Mouse (Mus musculus): ENCODE measurements around the gene Bnip3. TPM values are rescaled to one million over a fixed set of nuclear protein-coding genes. Genes with fewer than 3 reads are reported as not detected.

Gene Bnip3
- total RNA-seq, 2 experiments from 2014 or later, result 57.0 to 58.0 TPM

GRCm38 (mm10) chr7:138907043-138907442 is 2.3 kb downstream of the Bnip3 start:
- intact Hi-C loops (cut with DNase I), result no loop called here

DNA sequence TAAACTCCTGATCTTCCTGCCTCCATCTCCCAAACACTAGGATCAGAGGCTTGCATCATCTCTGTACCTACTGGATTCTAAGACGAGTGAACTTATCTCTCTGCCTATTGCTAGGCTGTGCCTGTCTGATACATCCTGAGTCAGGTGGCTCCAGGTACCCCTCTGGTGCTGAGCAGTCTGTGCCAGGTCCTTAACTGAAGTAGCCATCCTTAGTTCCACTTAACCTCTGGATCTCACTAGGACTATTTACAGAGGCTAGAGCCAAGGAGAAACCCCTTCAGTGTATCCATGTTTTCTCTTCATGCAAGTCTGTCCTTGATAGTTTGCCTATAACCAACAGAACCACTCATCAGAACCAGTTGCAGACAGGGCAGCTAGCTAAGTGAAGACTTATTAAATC is 2.9 kb downstream of the Bnip3 start:
- intact Hi-C loops (cut with DNase I), result no loop called here
- DNase-seq, result no peak

More at GRCm38 (mm10) chr7:138907043-138907442, 2.3 kb downstream of the Bnip3 start:
- DNase-seq, result no peak

DNA sequence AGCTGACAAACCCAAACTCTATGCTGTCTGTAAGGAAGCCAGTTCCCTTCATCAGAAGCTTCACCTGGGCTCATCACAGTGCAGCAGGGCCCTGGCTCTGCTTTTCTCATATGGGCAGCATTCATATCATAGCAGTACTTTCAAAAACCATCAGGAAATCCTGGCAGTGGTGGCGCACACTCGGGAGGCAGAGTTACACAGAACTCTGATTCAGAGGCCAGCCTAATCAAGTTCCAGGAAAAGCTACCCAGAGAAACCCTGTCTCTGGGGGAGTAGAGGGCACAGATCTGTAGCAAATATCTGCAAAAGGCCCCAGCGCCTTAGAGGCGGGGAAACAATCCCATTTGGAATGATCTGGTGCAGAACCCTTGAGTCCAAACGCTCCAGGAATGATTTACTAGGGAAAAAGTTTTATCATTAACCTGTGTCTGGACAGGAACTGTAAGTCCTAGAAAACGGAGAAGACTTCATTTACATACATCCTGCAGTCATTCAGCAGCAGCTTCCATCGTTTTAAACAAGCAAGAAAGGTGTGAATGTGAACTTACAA is 5.4 kb downstream of the Bnip3 start:
- intact Hi-C loops (cut with DNase I), result no loop called here
- no peak for DNase-seq

DNA sequence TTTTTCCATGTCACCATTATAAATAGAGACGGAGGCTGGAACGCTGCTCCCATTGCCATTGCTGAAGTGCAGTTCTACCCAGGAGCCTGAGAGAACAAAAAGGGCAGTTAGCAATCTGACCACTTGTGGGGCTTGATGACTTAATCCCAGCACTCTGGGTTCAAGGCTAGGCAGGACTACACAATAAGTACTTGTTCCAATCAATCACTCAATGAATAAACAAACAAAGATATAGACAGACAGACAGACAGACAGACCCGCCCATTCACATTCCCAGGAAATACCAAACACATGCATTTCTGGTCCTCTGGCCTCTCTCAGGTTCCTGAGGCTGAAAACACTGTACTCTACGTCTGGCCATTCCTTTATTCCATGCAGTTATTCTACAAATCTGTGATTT is 10.6 kb downstream of the Bnip3 start:
- intact Hi-C loops (cut with DNase I), result no loop called here
- DNase-seq, result no peak

DNA sequence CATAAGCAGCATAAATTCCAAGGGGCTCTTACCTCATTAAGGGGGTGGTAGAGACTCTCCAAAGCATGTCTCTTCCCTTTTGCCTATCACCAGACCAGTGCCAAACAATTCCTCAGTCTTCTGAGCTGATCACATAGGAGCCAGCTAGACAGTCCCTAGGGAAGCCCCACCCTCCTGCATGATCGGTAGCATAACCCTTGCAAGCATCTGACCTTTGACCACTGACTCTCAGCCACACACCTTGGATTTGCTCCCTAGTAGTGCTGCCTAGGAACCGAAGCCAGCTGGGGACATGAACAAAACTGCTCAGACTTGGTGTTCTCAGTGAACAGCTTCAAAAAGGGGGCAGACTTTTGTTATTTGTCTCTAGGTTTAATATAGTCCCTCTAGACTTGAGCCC is 11.2 kb downstream of the Bnip3 start:
- intact Hi-C loops (cut with DNase I), result no loop called here
- no peak for DNase-seq

- intact Hi-C loops (cut with DNase I), result no loop called here
- no peak for DNase-seq
These were observed 23.7 kb downstream of the Bnip3 start for GRCm38 (mm10) chr7:138885365-138886289.

GRCm38 (mm10) chr7:138883724-138884123 is 25.6 kb downstream of the Bnip3 start:
- no peak for DNase-seq
- intact Hi-C loops (cut with DNase I), result no loop called here

DNA sequence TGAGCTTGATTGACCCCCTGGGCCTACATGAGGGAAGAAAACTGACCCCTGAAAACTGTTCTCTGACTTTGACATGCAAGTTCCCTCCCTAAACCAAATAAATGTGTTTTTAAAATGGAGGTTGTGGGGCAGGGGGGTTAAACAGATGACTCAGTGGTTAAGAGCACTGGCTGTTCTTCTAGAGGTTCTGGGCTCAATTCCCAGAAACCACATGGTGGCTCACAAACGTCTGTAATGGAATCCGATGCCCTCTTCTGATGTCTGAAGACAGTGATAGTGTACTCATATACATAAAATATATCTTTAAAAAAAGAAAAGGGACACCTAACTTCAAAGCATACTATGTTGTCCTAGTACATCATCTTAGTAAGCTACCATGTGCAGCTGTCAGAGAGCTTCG is 34.3 kb downstream of the Bnip3 start:
- DNase-seq, result no peak

GRCm38 (mm10) chr7:138872956-138873355 is 36.4 kb downstream of the Bnip3 start:
- intact Hi-C loops (cut with DNase I), result no loop called here

More for the DNA sequence above, 34.3 kb downstream of the Bnip3 start:
- intact Hi-C loops (cut with DNase I), result no loop called here

DNA sequence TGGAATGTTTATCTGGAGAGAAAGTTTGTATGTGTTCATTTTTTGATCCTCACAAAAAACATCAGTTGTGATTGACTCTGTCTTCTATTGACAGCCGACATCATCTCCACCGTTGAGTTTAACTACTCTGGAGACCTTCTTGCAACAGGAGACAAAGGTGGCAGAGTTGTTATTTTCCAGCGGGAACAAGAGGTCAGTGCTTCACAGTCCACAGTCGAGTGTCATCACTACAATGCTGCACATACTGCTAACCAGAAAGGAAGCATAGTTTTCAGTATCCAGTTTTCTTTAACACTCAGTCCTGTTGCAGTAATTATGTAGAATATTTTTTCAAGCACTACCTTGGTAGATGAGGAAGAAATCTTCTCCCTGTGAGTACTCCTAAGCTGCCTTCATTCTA is 41.0 kb downstream of the Bnip3 start:
- intact Hi-C loops (cut with DNase I), result no loop called here
- DNase-seq, result no peak

More at GRCm38 (mm10) chr7:138872956-138873355, 36.4 kb downstream of the Bnip3 start:
- no peak for DNase-seq

- intact Hi-C loops (cut with DNase I), result no loop called here
- DNase-seq, result no peak
These were observed 42.0 kb downstream of the Bnip3 start for GRCm38 (mm10) chr7:138867286-138867685.

GRCm38 (mm10) chr7:138864776-138865175 is 44.5 kb downstream of the Bnip3 start:
- no peak for DNase-seq
- intact Hi-C loops (cut with DNase I), result no loop called here

- no peak for DNase-seq
- intact Hi-C loops (cut with DNase I), result no loop called here
These were observed 45.3 kb downstream of the Bnip3 start for GRCm38 (mm10) chr7:138863950-138864572.

GRCm38 (mm10) chr7:138856670-138857069 is 52.6 kb downstream of the Bnip3 start:
- intact Hi-C loops (cut with DNase I), result no loop called here

DNA sequence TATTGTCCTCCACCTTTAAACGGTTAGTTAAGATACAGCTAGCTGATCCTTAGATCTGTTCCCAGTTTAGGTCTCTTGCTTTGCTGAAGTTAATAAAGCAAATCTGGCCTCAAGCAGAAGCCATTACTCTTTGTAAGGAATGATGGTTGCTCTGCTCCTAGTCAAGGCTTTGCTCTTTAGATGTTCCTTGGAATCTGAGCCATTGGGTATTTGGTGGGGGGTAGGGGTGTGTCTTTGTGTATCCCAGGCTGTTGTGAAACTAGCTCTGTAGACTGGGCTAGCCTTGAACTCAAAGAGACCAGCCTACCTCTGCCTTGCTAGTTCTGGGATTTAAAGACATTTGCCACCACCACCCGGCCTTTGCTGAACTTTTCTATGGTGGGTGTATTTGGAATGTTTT is 55.1 kb downstream of the Bnip3 start:
- no peak for DNase-seq
- intact Hi-C loops (cut with DNase I), result no loop called here

More at GRCm38 (mm10) chr7:138856670-138857069, 52.6 kb downstream of the Bnip3 start:
- DNase-seq, result no peak

DNA sequence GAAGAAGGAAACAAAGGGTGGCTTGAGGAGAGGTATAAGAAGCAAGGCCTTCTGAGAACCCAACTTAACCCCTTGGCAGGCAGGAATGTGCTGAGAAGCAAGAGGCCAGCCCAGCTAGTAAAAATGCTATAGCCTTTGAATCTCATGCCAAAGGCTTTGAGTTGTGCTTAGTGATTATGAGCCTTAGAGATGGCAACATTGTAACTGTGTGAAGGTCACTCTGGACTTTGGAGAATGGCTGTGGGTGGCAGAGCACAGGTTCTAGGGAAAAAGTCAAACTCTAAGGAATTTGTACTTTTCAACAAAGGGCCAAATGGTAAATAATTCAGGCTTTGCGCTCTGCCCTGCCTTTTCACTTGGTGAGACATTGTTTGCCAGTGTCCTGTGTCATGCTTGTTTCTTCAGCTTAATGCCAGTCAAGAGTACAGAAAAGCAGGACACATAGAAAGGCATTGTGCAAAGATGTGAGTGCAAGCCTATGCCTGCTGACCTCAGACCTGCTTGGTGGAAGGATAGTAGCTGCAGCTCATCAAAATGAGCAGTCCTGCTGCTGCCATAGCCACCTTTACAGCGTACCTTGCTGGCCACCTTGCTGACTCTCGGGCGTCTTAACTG is 55.8 kb downstream of the Bnip3 start:
- DNase-seq, result no peak
- intact Hi-C loops (cut with DNase I), result no loop called here

DNA sequence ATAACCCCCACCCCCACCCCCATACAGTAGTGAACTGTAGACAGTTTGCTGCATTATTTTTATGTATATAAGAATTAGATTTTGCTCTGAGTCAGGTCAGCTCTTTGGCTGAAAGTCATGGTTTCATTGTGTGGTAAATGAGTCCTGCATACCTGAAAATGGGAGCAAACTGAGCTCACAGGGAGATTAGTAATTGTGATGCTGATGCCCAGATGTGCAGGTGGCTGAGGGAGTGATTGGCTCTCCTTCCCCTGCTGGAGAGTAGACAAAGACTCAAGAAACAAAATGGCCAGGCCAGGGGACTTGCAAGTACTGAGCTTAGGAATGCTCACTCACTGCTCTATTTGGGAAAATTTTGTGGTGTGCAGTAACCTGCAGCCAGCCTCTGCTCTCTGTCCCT is 59.2 kb downstream of the Bnip3 start:
- intact Hi-C loops (cut with DNase I), result no loop called here
- DNase-seq, result no peak

DNA sequence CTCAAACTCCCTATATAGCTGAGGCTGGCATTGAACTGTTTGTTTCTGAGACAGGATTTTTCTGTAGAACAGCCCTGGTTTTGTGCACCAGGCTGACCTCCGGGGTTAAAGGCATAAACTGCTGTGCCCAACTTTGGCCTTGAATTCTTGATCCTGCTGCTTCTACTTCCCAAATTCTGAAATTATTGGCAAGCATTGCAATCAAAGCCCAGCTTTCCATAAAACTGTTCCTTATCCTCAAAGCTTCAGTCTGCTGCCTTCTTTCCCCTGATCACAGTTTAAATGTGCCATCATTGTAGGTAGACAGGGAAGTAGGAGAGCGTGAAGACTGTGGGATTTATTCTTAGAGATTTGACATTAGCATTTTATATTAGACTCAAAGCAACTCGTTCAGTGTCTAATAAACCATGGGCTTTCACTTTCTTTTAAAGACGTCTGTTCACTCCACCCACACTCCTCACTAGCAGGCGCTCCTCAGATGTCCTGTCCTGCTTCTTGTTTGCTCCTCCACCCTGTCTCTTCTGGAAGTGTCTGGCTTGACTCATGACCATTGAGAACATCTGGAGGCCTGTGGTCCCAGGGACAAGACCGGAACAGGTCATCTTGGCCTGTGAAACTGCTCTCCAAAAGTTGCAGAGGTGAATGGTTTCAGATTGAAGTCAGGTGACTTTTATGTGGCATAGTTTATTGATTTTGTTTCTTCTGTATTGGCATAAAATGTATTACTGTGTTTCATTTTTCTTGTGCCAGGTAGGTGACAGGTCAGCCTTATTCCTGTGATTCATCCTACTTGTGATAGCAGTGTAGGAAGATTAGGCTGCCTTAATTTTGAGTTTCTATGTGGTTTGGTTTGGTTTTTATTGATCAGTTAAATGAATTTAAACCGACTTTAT is 61.0 kb downstream of the Bnip3 start:
- intact Hi-C loops (cut with DNase I), result no loop called here
- no peak for DNase-seq

DNA sequence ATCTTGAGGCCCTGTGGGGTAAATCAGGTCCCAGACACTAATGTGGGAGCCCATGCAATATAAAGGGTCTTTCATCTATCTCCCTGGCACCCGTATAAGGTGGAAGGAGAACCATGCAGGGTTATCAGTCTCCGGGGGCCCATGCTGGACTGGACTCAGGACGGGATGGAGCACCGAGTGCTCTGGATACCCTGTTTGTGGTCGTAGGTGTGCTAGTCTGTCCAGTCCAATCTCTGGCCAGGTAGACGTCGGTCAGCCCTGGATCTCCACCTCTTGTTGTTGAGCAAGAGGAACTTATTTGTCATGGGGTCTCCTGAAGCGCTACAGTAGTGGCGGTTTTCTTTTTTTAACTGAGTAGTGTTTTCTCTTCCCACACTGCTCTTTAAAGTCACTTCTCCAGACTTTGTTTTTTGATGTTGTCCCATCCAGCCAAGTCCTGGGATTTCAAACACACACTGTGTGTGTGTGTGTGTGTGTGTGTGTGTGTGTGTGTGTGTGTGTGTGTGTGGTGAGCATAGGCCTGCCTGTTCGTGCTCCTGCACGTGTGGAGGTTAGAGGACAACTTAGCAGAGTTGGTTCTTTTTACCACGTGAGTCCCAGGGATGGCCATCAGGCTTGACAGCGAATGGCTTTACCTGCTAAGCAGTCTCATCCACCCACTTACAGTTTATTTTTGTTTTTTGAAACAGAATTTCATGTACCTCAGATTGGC is 61.8 kb downstream of the Bnip3 start:
- DNase-seq, result no peak
- intact Hi-C loops (cut with DNase I), result no loop called here

All from left cerebral cortex, postnatal 4 days (tissue).